Comparison of ENCODE assay signal across 1 mouse cellular context in genomic region chr19:32476016-32476711, GRCm38 (mm10).
TF ChIP-seq lines count a peak whose summit lies in the region.

No protein-coding gene starts in this region.

TF ChIP-seq in MEL, 35 proteins besides CTCF, POLR2A, EP300 and RAD21 (continued from another document):
- TF ChIP-seq ZMIZ1 (IDR thresholded peaks at IDR 0.05; ENCODE audit: low read depth, low read length) (no peak), NRF1 (IDR thresholded peaks at IDR 0.05; ENCODE audit: insufficient read depth, low read depth, low read length, poor library complexity, severe bottlenecking) (no peak), USF2 (IDR thresholded peaks at IDR 0.05; ENCODE audit: borderline replicate concordance in 1 of 2, insufficient read depth in 1 of 2, low read depth in 1 of 2, low read length in 2 of 2) (no peak), CHD2 (IDR thresholded peaks at IDR 0.05; ENCODE audit: low read length) (no peak), ELF1 (IDR thresholded peaks at IDR 0.05; ENCODE audit: low read depth, low read length) (no peak), ETS1 (IDR thresholded peaks at IDR 0.05; ENCODE audit: low read depth, low read length) (peak; percentile 93), NELFE (IDR thresholded peaks at IDR 0.05; ENCODE audit: low read depth, low read length) (no peak; the same call in 1 of the 2 replicates), HCFC1 (IDR thresholded peaks at IDR 0.05; ENCODE audit: low read depth, low read length) (no peak), ZKSCAN1 (IDR thresholded peaks at IDR 0.05; ENCODE audit: low read depth, low read length) (no peak), CHD1 (IDR thresholded peaks at IDR 0.05; ENCODE audit: low read depth, low read length) (peak; percentile 93)
